Mouse (Mus musculus) lung, adult 2 months (tissue): Measurements from ENCODE around the gene E2f6.

Experiments
- CTCF ChIP-seq: fragments of 200-500 bp; IDR thresholded peaks from 2 replicates; pipeline ENCODE4 v1.5.1; 2011; ENCODE audit warnings: mild to moderate bottlenecking, low read length, control low read depth; ENCODE audit not compliant: insufficient read depth
- POLR2A ChIP-seq: fragments of 200-500 bp; IDR thresholded peaks from 2 replicates; pipeline ENCODE4 v1.6.1; 2011; ENCODE audit warnings: low read depth, mild to moderate bottlenecking, control low read depth, low read length, borderline replicate concordance; ENCODE audit errors: extremely low read depth

- no peak for TF ChIP-seq POLR2A
- TF ChIP-seq CTCF = no peak
These were observed 61.2 kb downstream of the E2f6 start for GRCm38 (mm10) chr12:16872006-16872405.
